ENCODE assay signal across 11 mouse cellular contexts in the genomic region with DNA sequence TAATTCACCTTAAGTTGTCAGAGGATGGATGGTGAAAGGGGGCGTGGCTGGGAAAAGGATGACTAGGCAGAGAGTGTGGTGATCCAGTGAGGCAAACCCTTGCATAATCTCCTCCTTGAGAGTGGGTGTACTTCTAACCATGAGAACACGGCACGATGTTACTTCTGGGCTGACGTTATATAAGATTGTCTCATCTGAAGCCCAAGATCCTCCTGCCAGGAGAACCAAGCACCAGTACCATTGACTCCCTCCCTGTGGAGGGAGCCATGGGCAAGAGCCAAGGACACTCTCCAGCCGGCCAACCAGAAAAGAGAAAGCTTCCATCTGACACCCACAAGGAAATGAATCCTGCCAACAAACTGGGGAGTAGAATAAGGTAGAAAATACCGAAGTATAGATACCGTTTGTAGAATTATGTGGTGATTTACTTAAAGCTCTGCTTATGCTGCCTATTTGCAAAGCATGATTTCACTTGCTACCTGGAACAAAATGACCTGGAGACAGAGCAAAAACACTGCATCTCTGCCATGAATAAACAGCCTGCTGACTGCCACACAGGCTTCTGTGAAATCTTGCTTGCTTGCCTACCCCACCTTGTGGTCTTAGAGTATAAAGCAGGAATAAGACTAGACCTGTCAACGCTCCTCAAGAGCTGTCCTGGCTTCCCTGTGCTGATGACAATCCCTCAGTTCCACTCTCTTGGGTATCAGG. TPM values are rescaled to one million over a fixed set of nuclear protein-coding genes. Genes with fewer than 3 reads are reported as not detected.
DNase-seq lines count a peak whose midpoint lies in the region; TF ChIP-seq lines count a peak whose summit lies in the region.
"Had no signal": no experiment of that assay in that cellular context is flagged by ENCODE, and none has a peak within 500 bp of the region (broad histone marks: within the 10 kb centered on the region; RNA-seq: fewer than 3 reads in every experiment).

No protein-coding gene starts in this region.

- intact Hi-C loops in left cerebral cortex, postnatal 36 days (cut with DNase I): loop anchor here (2.0 kb wide), 2 partner anchors 676 to 750 kb away; no protein-coding TSS in a partner anchor

- WGBS in olfactory bulb, adult 2 months: 17% methylated on average over 8 of the region's 8 CpGs

- H3K4me1 ChIP-seq in olfactory bulb, adult 2 months (ENCODE audit: control insufficient read depth, insufficient read depth, low read length): peaks cover 2% of the 10 kb centered on the region; the same call in 1 of the 2 replicates

- H3K27ac ChIP-seq in olfactory bulb, adult 2 months (ENCODE audit: insufficient read depth, low read depth, low read length): peak overlapping the region; percentile 75

- no peak overlapping the region for H3K4me3 ChIP-seq in olfactory bulb, adult 2 months (ENCODE audit: insufficient read depth, low read depth, low read length)

- DNase-seq in adrenal gland, postnatal 10 days: peak; percentile 26
- no peak for DNase-seq in adrenal gland, postnatal 4 days (ENCODE audit: low spot score in 2 of 2)
- peak; percentile 35 for DNase-seq in 3134 (ENCODE audit: extremely low read depth, insufficient read length, low spot score)
- DNase-seq in cerebellum, adult 8-10 months: peak; percentile 62
- peak; percentile 35 for DNase-seq in induced T-regulatory cell, adult 2 months (ENCODE audit: low read depth)
- DNase-seq in left cerebral cortex, postnatal 36 days (ENCODE audit: low spot score in 2 of 2): peak; percentile 69 to 81
- no peak for DNase-seq in thymus, postnatal 10 days (ENCODE audit: low spot score in 2 of 2)

- no peak for TF ChIP-seq POLR2A in olfactory bulb, adult 2 months (IDR thresholded peaks at IDR 0.05; ENCODE audit: insufficient read depth, low read depth, low read length)

- TF ChIP-seq CTCF in olfactory bulb, adult 2 months (IDR thresholded peaks at IDR 0.05; ENCODE audit: insufficient read depth, low read depth, low read length): no peak

RNA-seq across cellular contexts. Expression of a gene that starts 6.3 kb away (rescaled TPM):
- total RNA-seq in adrenal gland, postnatal 10 days (2021): 1 to 10 TPM; 2.3 to 2.6 TPM
- 1 to 10 TPM; 5.1 to 5.4 TPM for total RNA-seq in adrenal gland, postnatal 4 days (2021)
- total RNA-seq in left cerebral cortex, postnatal 36 days (2021): 10 to 100 TPM; 22.2 to 31.0 TPM
- polyA plus RNA-seq in olfactory bulb, adult 2 months (2012; ENCODE audit: insufficient read depth, insufficient read length, low replicate concordance, missing spikeins): not detected in 2 replicates

RNA-seq across cellular contexts. Expression of a gene that starts 6.5 kb away (rescaled TPM):
- 10 to 100 TPM; 14.7 to 35.6 TPM for total RNA-seq in adrenal gland, postnatal 10 days (2021)
- 10 to 100 TPM in 1 of 2 experiments, under 1 TPM in 1; 0.70 to 17.0 TPM for total RNA-seq in adrenal gland, postnatal 4 days (2021)
- 1 to 10 TPM; 2.1 to 8.4 TPM for total RNA-seq in left cerebral cortex, postnatal 36 days (2021)
- not detected in 2 replicates for polyA plus RNA-seq in olfactory bulb, adult 2 months (2012; ENCODE audit: insufficient read depth, insufficient read length, low replicate concordance, missing spikeins)
- total RNA-seq: heart, postnatal 14 days had no signal

RNA-seq across cellular contexts. Expression of a gene that starts 17.0 kb away (rescaled TPM):
- under 1 TPM; 0.76 to 0.90 TPM for total RNA-seq in adrenal gland, postnatal 10 days (2021)
- total RNA-seq in adrenal gland, postnatal 4 days (2021): not detected
- total RNA-seq in left cerebral cortex, postnatal 36 days (2021): not detected
- not detected in 2 replicates for polyA plus RNA-seq in olfactory bulb, adult 2 months (2012; ENCODE audit: insufficient read depth, insufficient read length, low replicate concordance, missing spikeins)
- total RNA-seq: ES-E14 had no signal
- polyA plus RNA-seq: stomach, embryonic 14.5 days had no signal

RNA-seq across cellular contexts. Expression of a gene that starts 19.3 kb away (rescaled TPM):
- total RNA-seq in adrenal gland, postnatal 10 days (2021): under 1 TPM in 1 of 2 experiments, not detected in 1; 0.24 TPM
- under 1 TPM; 0.40 to 0.76 TPM for total RNA-seq in adrenal gland, postnatal 4 days (2021)
- total RNA-seq in left cerebral cortex, postnatal 36 days (2021): not detected
- not detected in 2 replicates for polyA plus RNA-seq in olfactory bulb, adult 2 months (2012; ENCODE audit: insufficient read depth, insufficient read length, low replicate concordance, missing spikeins)
- total RNA-seq: ES-E14; heart, postnatal 14 days had no signal
- polyA plus RNA-seq: stomach, embryonic 14.5 days had no signal

RNA-seq across cellular contexts. Expression of a gene that starts 27.8 kb away (rescaled TPM):
- total RNA-seq in adrenal gland, postnatal 10 days (2021): under 1 TPM in 1 of 2 experiments, not detected in 1; 0.39 TPM
- total RNA-seq in adrenal gland, postnatal 4 days (2021): 1 to 10 TPM in 1 of 2 experiments, not detected in 1; 1.2 TPM
- 1 to 10 TPM in 1 of 2 experiments, not detected in 1; 2.3 TPM for total RNA-seq in left cerebral cortex, postnatal 36 days (2021)
- polyA plus RNA-seq in olfactory bulb, adult 2 months (2012; ENCODE audit: insufficient read depth, insufficient read length, low replicate concordance, missing spikeins): not detected in 2 replicates
- total RNA-seq: heart, postnatal 14 days had no signal
- polyA plus RNA-seq: stomach, embryonic 14.5 days had no signal

Comparison
In these comparisons a context has a peak if more than half of its experiments do, and no peak if none do; other contexts are left out.
1. DNase-seq: peak in adrenal gland, postnatal 10 days (single experiment), 3134 (single experiment), cerebellum, adult 8-10 months (single experiment), induced T-regulatory cell, adult 2 months (single experiment) and left cerebral cortex, postnatal 36 days (2 of 2); none in adrenal gland, postnatal 4 days (0 of 2) and thymus, postnatal 10 days (0 of 2).